Mouse (Mus musculus): ENCODE results near the gene Elavl2. TPM values are rescaled to one million over a fixed set of nuclear protein-coding genes. Genes with fewer than 3 reads are reported as not detected.

The Elavl2 gene
- polyA plus RNA-seq, 1 experiment from 2014 or later = 2.2 TPM

- H3K4me2 ChIP-seq (replicated peaks; ENCODE audit: low read depth, low read length) = no peak overlapping the region
- WGBS = 37% methylated on average over 9 of the region's 9 CpGs
- no peak overlapping the region for H3K4me3 ChIP-seq (ENCODE audit: low read length)
- no peak for ATAC-seq (ENCODE audit: low FRiP score, low TSS enrichment)
- no peak overlapping the region for H3K27ac ChIP-seq (ENCODE audit: low read length)
- no peaks in the 10 kb centered on the region for H3K4me1 ChIP-seq (ENCODE audit: insufficient read depth, low read length)
- no peaks in the 10 kb centered on the region for H3K36me3 ChIP-seq (ENCODE audit: insufficient read depth, low read length)
- no peaks in the 10 kb centered on the region for H3K27me3 ChIP-seq (ENCODE audit: insufficient read depth, low read length)
- H3K9ac ChIP-seq (replicated peaks; ENCODE audit: low read length) = no peak overlapping the region
- no peaks in the 10 kb centered on the region for H3K9me3 ChIP-seq (ENCODE audit: low read length)
Observed at GRCm38 (mm10) chr4:91353138-91353537, 47.4 kb downstream of the Elavl2 start.

GRCm38 (mm10) chr4:91349579-91349978 is 51.0 kb downstream of the Elavl2 start:
- no peaks in the 10 kb centered on the region for H3K4me1 ChIP-seq (ENCODE audit: insufficient read depth, low read length)
- no peaks in the 10 kb centered on the region for H3K9me3 ChIP-seq (ENCODE audit: low read length)
- no peak overlapping the region for H3K4me3 ChIP-seq (ENCODE audit: low read length)
- no peak overlapping the region for H3K4me2 ChIP-seq (replicated peaks; ENCODE audit: low read depth, low read length)
- no peak overlapping the region for H3K27ac ChIP-seq (ENCODE audit: low read length)
- WGBS = 85% methylated on average over 5 of the region's 5 CpGs
- ATAC-seq (ENCODE audit: low FRiP score, low TSS enrichment) = no peak
- no peak overlapping the region for H3K9ac ChIP-seq (replicated peaks; ENCODE audit: low read length)
- no peaks in the 10 kb centered on the region for H3K36me3 ChIP-seq (ENCODE audit: insufficient read depth, low read length)
- H3K27me3 ChIP-seq (ENCODE audit: insufficient read depth, low read length) = no peaks in the 10 kb centered on the region

GRCm38 (mm10) chr4:91334177-91334576 is 66.4 kb downstream of the Elavl2 start:
- 85% methylated on average over 4 of the region's 4 CpGs for WGBS
- no peak for ATAC-seq (ENCODE audit: low FRiP score, low TSS enrichment)
- Histone ChIP-seq H3K9ac (replicated peaks; ENCODE audit: low read length) (no peak overlapping the region), H3K36me3 (ENCODE audit: insufficient read depth, low read length) (no peaks in the 10 kb centered on the region), H3K4me1 (ENCODE audit: insufficient read depth, low read length) (no peaks in the 10 kb centered on the region), H3K9me3 (ENCODE audit: low read length) (no peaks in the 10 kb centered on the region), H3K4me3 (ENCODE audit: low read length) (no peak overlapping the region), H3K4me2 (replicated peaks; ENCODE audit: low read depth, low read length) (no peak overlapping the region), H3K27ac (ENCODE audit: low read length) (no peak overlapping the region), H3K27me3 (ENCODE audit: insufficient read depth, low read length) (no peaks in the 10 kb centered on the region)

- 96% methylated on average over 1 of the region's 1 CpGs for WGBS
- Histone ChIP-seq H3K4me2 (replicated peaks; ENCODE audit: low read depth, low read length) (no peak overlapping the region), H3K27ac (ENCODE audit: low read length) (no peak overlapping the region), H3K27me3 (ENCODE audit: insufficient read depth, low read length) (no peaks in the 10 kb centered on the region), H3K36me3 (ENCODE audit: insufficient read depth, low read length) (no peaks in the 10 kb centered on the region), H3K4me3 (ENCODE audit: low read length) (no peak overlapping the region), H3K9me3 (ENCODE audit: low read length) (no peaks in the 10 kb centered on the region), H3K9ac (replicated peaks; ENCODE audit: low read length) (no peak overlapping the region), H3K4me1 (ENCODE audit: insufficient read depth, low read length) (no peaks in the 10 kb centered on the region)
- ATAC-seq (ENCODE audit: low FRiP score, low TSS enrichment) = no peak
Observed at GRCm38 (mm10) chr4:91310801-91311200, 89.8 kb downstream of the Elavl2 start.

- Histone ChIP-seq H3K4me2 (replicated peaks; ENCODE audit: low read depth, low read length) (no peak overlapping the region), H3K27ac (ENCODE audit: low read length) (no peak overlapping the region), H3K4me1 (ENCODE audit: insufficient read depth, low read length) (0 out of 2 replicates have a peak, but pooled peaks cover 3% of the 10 kb centered on the region), H3K4me3 (ENCODE audit: low read length) (no peak overlapping the region), H3K9ac (replicated peaks; ENCODE audit: low read length) (no peak overlapping the region), H3K9me3 (ENCODE audit: low read length) (no peaks in the 10 kb centered on the region), H3K36me3 (ENCODE audit: insufficient read depth, low read length) (no peaks in the 10 kb centered on the region), H3K27me3 (ENCODE audit: insufficient read depth, low read length) (no peaks in the 10 kb centered on the region)
- ATAC-seq (ENCODE audit: low FRiP score, low TSS enrichment) = peak; percentile 42; the same call in 1 of the 2 replicates
Observed at GRCm38 (mm10) chr4:91297706-91298105, 102.9 kb downstream of the Elavl2 start.

- no peaks in the 10 kb centered on the region for H3K27me3 ChIP-seq (ENCODE audit: insufficient read depth, low read length)
- no peak for ATAC-seq (ENCODE audit: low FRiP score, low TSS enrichment)
- no peak overlapping the region for H3K4me3 ChIP-seq (ENCODE audit: low read length)
- no peak overlapping the region for H3K9ac ChIP-seq (replicated peaks; ENCODE audit: low read length)
- 0 out of 2 replicates have a peak, but pooled peaks cover 3% of the 10 kb centered on the region for H3K4me1 ChIP-seq (ENCODE audit: insufficient read depth, low read length)
- no peaks in the 10 kb centered on the region for H3K36me3 ChIP-seq (ENCODE audit: insufficient read depth, low read length)
- 75% methylated on average over 4 of the region's 4 CpGs for WGBS
- H3K4me2 ChIP-seq (replicated peaks; ENCODE audit: low read depth, low read length) = no peak overlapping the region
- no peaks in the 10 kb centered on the region for H3K9me3 ChIP-seq (ENCODE audit: low read length)
- H3K27ac ChIP-seq (ENCODE audit: low read length) = no peak overlapping the region
Observed at GRCm38 (mm10) chr4:91295317-91295716, 105.3 kb downstream of the Elavl2 start.

DNA sequence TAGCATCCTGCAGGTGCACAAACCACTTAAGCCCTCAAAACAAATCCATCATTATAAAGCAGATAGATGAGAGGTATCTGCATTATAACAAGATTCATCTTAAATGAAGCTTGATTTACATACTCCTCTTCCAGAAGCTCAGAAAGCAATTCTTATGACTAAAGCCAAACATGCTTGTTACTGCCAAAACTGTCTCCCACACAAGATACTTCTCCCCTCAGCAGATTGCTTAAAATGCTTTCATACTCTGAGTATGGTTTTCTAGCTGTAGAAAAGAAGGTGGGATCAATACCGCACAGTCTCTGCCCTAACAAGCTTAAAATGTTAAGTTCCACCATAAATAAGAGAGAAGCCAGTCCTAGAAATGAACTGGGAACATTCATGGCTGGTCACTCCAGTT is 109.1 kb downstream of the Elavl2 start:
- ATAC-seq (ENCODE audit: low FRiP score, low TSS enrichment) = no peak
- 83% methylated on average over 1 of the region's 1 CpGs for WGBS
- no peaks in the 10 kb centered on the region for H3K36me3 ChIP-seq (ENCODE audit: insufficient read depth, low read length)
- H3K9ac ChIP-seq (replicated peaks; ENCODE audit: low read length) = no peak overlapping the region
- no peak overlapping the region for H3K4me3 ChIP-seq (ENCODE audit: low read length)
- no peak overlapping the region for H3K4me2 ChIP-seq (replicated peaks; ENCODE audit: low read depth, low read length)
- no peaks in the 10 kb centered on the region for H3K4me1 ChIP-seq (ENCODE audit: insufficient read depth, low read length)
- H3K27me3 ChIP-seq (ENCODE audit: insufficient read depth, low read length) = no peaks in the 10 kb centered on the region
- H3K27ac ChIP-seq (ENCODE audit: low read length) = no peak overlapping the region
- H3K9me3 ChIP-seq (ENCODE audit: low read length) = no peaks in the 10 kb centered on the region

GRCm38 (mm10) chr4:91290373-91290772 is 110.2 kb downstream of the Elavl2 start:
- Histone ChIP-seq H3K9me3 (ENCODE audit: low read length) (no peaks in the 10 kb centered on the region), H3K4me3 (ENCODE audit: low read length) (no peak overlapping the region), H3K27me3 (ENCODE audit: insufficient read depth, low read length) (no peaks in the 10 kb centered on the region), H3K36me3 (ENCODE audit: insufficient read depth, low read length) (no peaks in the 10 kb centered on the region), H3K4me2 (replicated peaks; ENCODE audit: low read depth, low read length) (no peak overlapping the region), H3K9ac (replicated peaks; ENCODE audit: low read length) (no peak overlapping the region), H3K27ac (ENCODE audit: low read length) (no peak overlapping the region), H3K4me1 (ENCODE audit: insufficient read depth, low read length) (no peaks in the 10 kb centered on the region)
- 31% methylated on average over 1 of the region's 1 CpGs for WGBS
- ATAC-seq (ENCODE audit: low FRiP score, low TSS enrichment) = no peak

GRCm38 (mm10) chr4:91289151-91289550 is 111.4 kb downstream of the Elavl2 start:
- Histone ChIP-seq H3K4me1 (ENCODE audit: insufficient read depth, low read length) (no peaks in the 10 kb centered on the region), H3K27ac (ENCODE audit: low read length) (no peak overlapping the region), H3K9me3 (ENCODE audit: low read length) (no peaks in the 10 kb centered on the region), H3K9ac (replicated peaks; ENCODE audit: low read length) (no peak overlapping the region), H3K4me2 (replicated peaks; ENCODE audit: low read depth, low read length) (no peak overlapping the region), H3K36me3 (ENCODE audit: insufficient read depth, low read length) (no peaks in the 10 kb centered on the region), H3K27me3 (ENCODE audit: insufficient read depth, low read length) (no peaks in the 10 kb centered on the region), H3K4me3 (ENCODE audit: low read length) (no peak overlapping the region)
- 25% methylated on average over 1 of the region's 1 CpGs for WGBS
- no peak for ATAC-seq (ENCODE audit: low FRiP score, low TSS enrichment)

- no peaks in the 10 kb centered on the region for H3K4me1 ChIP-seq (ENCODE audit: insufficient read depth, low read length)
- no peak overlapping the region for H3K4me3 ChIP-seq (ENCODE audit: low read length)
- ATAC-seq (ENCODE audit: low FRiP score, low TSS enrichment) = no peak
- H3K27me3 ChIP-seq (ENCODE audit: insufficient read depth, low read length) = no peaks in the 10 kb centered on the region
- WGBS = 90% methylated on average over 1 of the region's 1 CpGs
- no peak overlapping the region for H3K9ac ChIP-seq (replicated peaks; ENCODE audit: low read length)
- no peaks in the 10 kb centered on the region for H3K9me3 ChIP-seq (ENCODE audit: low read length)
- H3K27ac ChIP-seq (ENCODE audit: low read length) = no peak overlapping the region
- no peak overlapping the region for H3K4me2 ChIP-seq (replicated peaks; ENCODE audit: low read depth, low read length)
- H3K36me3 ChIP-seq (ENCODE audit: insufficient read depth, low read length) = no peaks in the 10 kb centered on the region
Observed at GRCm38 (mm10) chr4:91268390-91268789, 132.2 kb downstream of the Elavl2 start.

All from kidney, embryonic 16.5 days (tissue).